Mouse (Mus musculus) hindbrain, embryonic 15.5 days (tissue): ENCODE results near the gene Ptgfrn. TPM values are rescaled to one million over a fixed set of nuclear protein-coding genes. Genes with fewer than 3 reads are reported as not detected.
A peak's percentile ranks its signal among the peaks of the same experiment; 100 is the strongest.

Experiments used
- ATAC-seq: fragments of 200-750 bp; cut with Nextera tagmentation; 2 replicates; pipeline ENCODE4 v1.8.0; 2017; ENCODE audit warnings: low read depth, moderate number of reproducible peaks, moderate TSS enrichment; ENCODE audit not compliant: low FRiP score
- H3K27ac ChIP-seq: fragments of 300-500 bp; sonication (generic); replicated peaks from 2 replicates; pipeline ENCODE4 v1.5.1; 2015; ENCODE audit warnings: mild to moderate bottlenecking, inconsistent platforms
- H3K27me3 ChIP-seq: fragments of 300-500 bp; sonication (generic); 2 replicates; pipeline ENCODE4 v1.6.1; 2015; ENCODE audit warnings: control low read depth, inconsistent platforms
- H3K36me3 ChIP-seq: fragments of 300-500 bp; sonication (generic); 2 replicates; pipeline ENCODE4 v1.6.1; 2015; ENCODE audit warnings: control low read depth, inconsistent platforms
- H3K4me1 ChIP-seq: fragments of 300-500 bp; sonication (generic); replicated peaks from 2 replicates; pipeline ENCODE4 v1.6.1; 2015; ENCODE audit warnings: control low read depth, inconsistent platforms
- H3K4me2 ChIP-seq: fragments of 300-500 bp; sonication (generic); 2 replicates; pipeline ENCODE4 v1.6.1; 2015; ENCODE audit warnings: moderate library complexity, mild to moderate bottlenecking, inconsistent platforms
- H3K4me3 ChIP-seq: fragments of 300-500 bp; sonication (generic); 2 replicates; pipeline ENCODE4 v1.5.1; 2015; ENCODE audit warnings: mild to moderate bottlenecking, inconsistent platforms
- H3K9ac ChIP-seq: fragments of 300-500 bp; sonication (generic); 2 replicates; pipeline ENCODE4 v1.6.1; 2015; ENCODE audit warnings: inconsistent platforms
- H3K9me3 ChIP-seq: fragments of 300-500 bp; sonication (generic); 2 replicates; pipeline ENCODE4 v1.6.1; 2016; ENCODE audit warnings: control low read depth, inconsistent platforms
- WGBS: fragments of 180-500 bp; shearing (Covaris S2); methylation state at CpG from one replicate; pipeline ENCODE4 v1.1.7; 2015; 5-methylcytosine and 5-hydroxymethylcytosine counted together
- polyA plus RNA-seq: library from polyadenylated mRNA; unstranded; fragments of >200 nt; fragmentation: Nextera tagmentation; extraction: Ambion mirVana; gene quantifications from 2 replicates; pipeline ENCODE4 v1.2.1, GENCODE M21; 2015

Ptgfrn gene
- polyA plus RNA-seq, 1 experiment from 2014 or later, result 2.4 TPM

DNA sequence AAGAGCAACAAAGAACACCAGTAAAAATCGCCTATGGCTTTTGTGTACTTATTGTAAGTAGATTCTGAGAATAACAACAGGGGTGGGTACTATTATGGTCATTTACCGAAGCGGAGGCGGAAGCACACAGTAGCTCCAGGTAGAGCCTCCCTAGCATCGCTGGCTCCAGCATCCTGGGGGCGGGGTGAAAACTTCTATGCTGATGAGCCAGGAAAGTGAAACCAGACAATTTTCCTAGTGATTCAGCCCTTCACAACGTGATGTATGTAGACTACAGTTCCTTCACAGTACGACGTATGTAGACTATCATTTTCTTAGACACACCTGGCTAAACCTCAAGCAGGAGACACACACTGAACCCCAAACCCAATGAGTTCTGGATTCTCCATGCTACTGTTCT lies 36.7 kb downstream of the Ptgfrn start:
- 83% methylated on average over 9 of the region's 9 CpGs for WGBS
- Histone ChIP-seq H3K27ac (no peak overlapping the region), H3K36me3 (no peaks in the 10 kb centered on the region), H3K9ac (no peak overlapping the region), H3K27me3 (no peaks in the 10 kb centered on the region), H3K4me3 (no peak overlapping the region), H3K4me1 (peaks cover 24% of the 10 kb centered on the region), H3K4me2 (no peak overlapping the region), H3K9me3 (no peaks in the 10 kb centered on the region)
- ATAC-seq, result no peak

DNA sequence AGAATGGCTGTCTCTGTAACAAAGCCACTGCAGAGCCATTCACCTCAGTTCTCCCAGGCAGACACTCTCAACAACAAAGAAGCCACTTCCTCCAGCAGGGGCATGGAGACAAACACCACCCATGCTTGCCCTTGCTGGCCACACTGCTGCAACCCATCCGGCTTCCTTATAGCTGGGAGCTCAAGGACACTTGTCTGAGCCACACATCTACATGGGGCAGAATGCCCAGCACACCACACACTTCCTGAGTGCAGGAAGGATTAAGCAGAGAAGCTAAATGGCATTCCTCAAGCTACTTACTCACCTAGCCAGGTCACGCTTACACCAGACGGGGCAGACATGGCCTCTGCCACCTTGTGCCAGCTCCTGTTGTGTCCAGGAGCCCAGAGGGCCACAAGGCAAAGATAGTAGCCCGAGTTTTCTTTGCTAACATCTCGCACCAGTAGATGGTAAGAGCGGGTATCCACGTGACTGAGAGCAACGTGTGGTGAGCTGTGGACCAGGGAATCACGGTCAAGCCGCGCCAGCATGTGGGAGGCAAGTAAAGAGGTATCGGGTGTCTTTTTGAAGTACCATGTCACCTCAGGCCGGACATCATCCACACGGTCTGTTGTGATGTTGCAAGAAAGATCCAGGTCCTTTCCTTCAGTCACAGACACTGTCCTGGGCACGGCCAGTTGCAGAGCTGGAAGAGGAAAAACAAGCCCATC lies 37.4 kb downstream of the Ptgfrn start:
- Histone ChIP-seq H3K27ac (no peak overlapping the region), H3K9ac (no peak overlapping the region), H3K4me1 (peaks cover 21% of the 10 kb centered on the region), H3K27me3 (no peaks in the 10 kb centered on the region), H3K4me2 (no peak overlapping the region), H3K9me3 (no peaks in the 10 kb centered on the region), H3K4me3 (no peak overlapping the region), H3K36me3 (no peaks in the 10 kb centered on the region)
- WGBS, result 92% methylated on average over 15 of the region's 15 CpGs
- ATAC-seq, result no peak

- Histone ChIP-seq H3K9ac (no peak overlapping the region), H3K36me3 (no peaks in the 10 kb centered on the region), H3K27ac (no peak overlapping the region), H3K27me3 (no peaks in the 10 kb centered on the region), H3K4me2 (no peak overlapping the region), H3K9me3 (no peaks in the 10 kb centered on the region), H3K4me3 (no peak overlapping the region), H3K4me1 (peaks cover 19% of the 10 kb centered on the region)
- ATAC-seq, result no peak
Observed at GRCm38 (mm10) chr3:101071576-101071975, 38.5 kb downstream of the Ptgfrn start.

GRCm38 (mm10) chr3:101070796-101071235 lies 39.3 kb downstream of the Ptgfrn start:
- 0 out of 2 replicates have a peak overlapping the region, but pooled peaks have one; percentile 23 for H3K27ac ChIP-seq
- H3K9me3 ChIP-seq, result no peaks in the 10 kb centered on the region
- H3K4me2 ChIP-seq, result no peak overlapping the region
- no peak overlapping the region for H3K4me3 ChIP-seq
- no peak overlapping the region for H3K9ac ChIP-seq
- H3K36me3 ChIP-seq, result no peaks in the 10 kb centered on the region
- WGBS, result 52% methylated on average over 6 of the region's 6 CpGs
- peaks cover 19% of the 10 kb centered on the region for H3K4me1 ChIP-seq
- ATAC-seq, result 0 out of 2 replicates have a peak, but pooled peaks have one; percentile 7
- H3K27me3 ChIP-seq, result no peaks in the 10 kb centered on the region

- 53% methylated on average over 10 of the region's 10 CpGs for WGBS
- H3K27me3 ChIP-seq, result no peaks in the 10 kb centered on the region
- ATAC-seq, result peak; percentile 29; the same call in 1 of the 2 replicates
- no peaks in the 10 kb centered on the region for H3K36me3 ChIP-seq
- H3K9ac ChIP-seq, result no peak overlapping the region
- no peak overlapping the region for H3K4me2 ChIP-seq
- H3K27ac ChIP-seq, result 0 out of 2 replicates have a peak overlapping the region, but pooled peaks have one; percentile 23
- H3K4me3 ChIP-seq, result no peak overlapping the region
- peaks cover 19% of the 10 kb centered on the region for H3K4me1 ChIP-seq
- H3K9me3 ChIP-seq, result no peaks in the 10 kb centered on the region
Observed at GRCm38 (mm10) chr3:101070230-101070795, 39.8 kb downstream of the Ptgfrn start.

- Histone ChIP-seq H3K36me3 (no peaks in the 10 kb centered on the region), H3K4me1 (peaks cover 19% of the 10 kb centered on the region), H3K27me3 (no peaks in the 10 kb centered on the region), H3K4me3 (no peak overlapping the region), H3K27ac (no peak overlapping the region), H3K9me3 (no peaks in the 10 kb centered on the region), H3K4me2 (no peak overlapping the region), H3K9ac (no peak overlapping the region)
- ATAC-seq, result no peak
- 53% methylated on average over 5 of the region's 5 CpGs for WGBS
Observed at GRCm38 (mm10) chr3:101068701-101069100, 41.4 kb downstream of the Ptgfrn start.

GRCm38 (mm10) chr3:101066175-101066574 lies 43.9 kb downstream of the Ptgfrn start:
- no peaks in the 10 kb centered on the region for H3K9me3 ChIP-seq
- no peak overlapping the region for H3K9ac ChIP-seq
- 79% methylated on average over 6 of the region's 6 CpGs for WGBS
- no peaks in the 10 kb centered on the region for H3K27me3 ChIP-seq
- no peak overlapping the region for H3K4me3 ChIP-seq
- H3K4me1 ChIP-seq, result peaks cover 17% of the 10 kb centered on the region
- H3K36me3 ChIP-seq, result no peaks in the 10 kb centered on the region
- H3K27ac ChIP-seq, result no peak overlapping the region
- H3K4me2 ChIP-seq, result no peak overlapping the region
- ATAC-seq, result no peak

- ATAC-seq, result no peak
- Histone ChIP-seq H3K9me3 (no peaks in the 10 kb centered on the region), H3K27ac (no peak overlapping the region), H3K36me3 (peaks cover 13% of the 10 kb centered on the region), H3K4me1 (no peaks in the 10 kb centered on the region), H3K4me2 (no peak overlapping the region), H3K27me3 (no peaks in the 10 kb centered on the region), H3K9ac (no peak overlapping the region), H3K4me3 (no peak overlapping the region)
- WGBS, result 92% methylated on average over 7 of the region's 7 CpGs
Observed at GRCm38 (mm10) chr3:101061865-101062585, 48.1 kb downstream of the Ptgfrn start.

GRCm38 (mm10) chr3:101059214-101059613 lies 50.9 kb downstream of the Ptgfrn start:
- no peaks in the 10 kb centered on the region for H3K9me3 ChIP-seq
- 89% methylated on average over 4 of the region's 4 CpGs for WGBS
- H3K9ac ChIP-seq, result no peak overlapping the region
- peaks cover 18% of the 10 kb centered on the region for H3K36me3 ChIP-seq
- no peak overlapping the region for H3K4me2 ChIP-seq
- H3K27ac ChIP-seq, result no peak overlapping the region
- no peak overlapping the region for H3K4me3 ChIP-seq
- no peaks in the 10 kb centered on the region for H3K4me1 ChIP-seq
- no peak for ATAC-seq
- H3K27me3 ChIP-seq, result no peaks in the 10 kb centered on the region

GRCm38 (mm10) chr3:101058203-101058602 lies 51.9 kb downstream of the Ptgfrn start:
- H3K36me3 ChIP-seq, result peaks cover 18% of the 10 kb centered on the region
- H3K9me3 ChIP-seq, result no peaks in the 10 kb centered on the region
- H3K27me3 ChIP-seq, result no peaks in the 10 kb centered on the region
- H3K9ac ChIP-seq, result no peak overlapping the region
- no peak for ATAC-seq
- no peak overlapping the region for H3K27ac ChIP-seq
- no peak overlapping the region for H3K4me2 ChIP-seq
- no peak overlapping the region for H3K4me3 ChIP-seq
- 92% methylated on average over 2 of the region's 2 CpGs for WGBS
- H3K4me1 ChIP-seq, result no peaks in the 10 kb centered on the region

- no peak for ATAC-seq
- peaks cover 11% of the 10 kb centered on the region; the same call in 1 of the 2 replicates for H3K36me3 ChIP-seq
- no peak overlapping the region for H3K4me2 ChIP-seq
- H3K9me3 ChIP-seq, result no peaks in the 10 kb centered on the region
- H3K4me3 ChIP-seq, result no peak overlapping the region
- no peak overlapping the region for H3K27ac ChIP-seq
- no peaks in the 10 kb centered on the region for H3K4me1 ChIP-seq
- 89% methylated on average over 8 of the region's 8 CpGs for WGBS
- no peak overlapping the region for H3K9ac ChIP-seq
- no peaks in the 10 kb centered on the region for H3K27me3 ChIP-seq
Observed at GRCm38 (mm10) chr3:101055216-101055615, 54.9 kb downstream of the Ptgfrn start.

DNA sequence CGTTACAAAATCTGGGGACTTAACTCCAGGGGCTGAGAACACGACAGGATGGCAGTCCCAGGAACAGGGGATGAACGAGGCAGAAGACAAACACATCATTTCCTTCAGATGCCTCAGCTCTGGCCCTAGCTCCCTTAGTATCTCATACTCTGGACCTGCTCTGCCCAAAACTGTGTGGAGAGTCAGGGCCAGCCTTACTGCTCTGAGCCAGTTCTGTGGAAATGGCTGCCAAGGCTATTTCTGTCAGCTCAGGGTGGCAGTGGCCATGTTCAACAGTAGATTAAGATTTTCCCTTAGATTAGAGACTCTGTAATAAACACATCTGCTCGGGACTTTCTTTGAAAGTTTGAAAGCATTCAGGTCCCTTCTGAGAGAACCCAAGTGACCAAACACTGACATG lies 58.5 kb downstream of the Ptgfrn start:
- Histone ChIP-seq H3K9me3 (no peaks in the 10 kb centered on the region), H3K36me3 (0 out of 2 replicates have a peak, but pooled peaks cover 5% of the 10 kb centered on the region), H3K9ac (no peak overlapping the region), H3K4me1 (peaks cover 8% of the 10 kb centered on the region), H3K4me3 (no peak overlapping the region), H3K4me2 (no peak overlapping the region), H3K27ac (no peak overlapping the region), H3K27me3 (no peaks in the 10 kb centered on the region)
- 84% methylated on average over 4 of the region's 4 CpGs for WGBS
- ATAC-seq, result no peak
